Mouse (Mus musculus) stomach, postnatal 0 days (tissue): ENCODE measurements around the gene Kdm4a. TPM values are rescaled to one million over a fixed set of nuclear protein-coding genes. Genes with fewer than 3 reads are reported as not detected.

ENCODE experiments used
- ATAC-seq: fragments of 200-750 bp; cut with Nextera tagmentation; 2 replicates; pipeline ENCODE4 v1.8.0; 2017; ENCODE audit not compliant: low FRiP score, low TSS enrichment
- DNase-seq: peaks from one replicate; pipeline ENCODE4 v3.0.0-alpha.2; 2016; ENCODE audit warnings: low spot score
- H3K27ac ChIP-seq: fragments of 300-500 bp; sonication (generic); replicated peaks from 2 replicates; pipeline ENCODE4 v1.5.1; 2014; ENCODE audit warnings: mild to moderate bottlenecking, control low read depth
- H3K27me3 ChIP-seq: fragments of 300-500 bp; sonication (generic); 2 replicates; pipeline ENCODE4 v1.6.1; 2014; ENCODE audit warnings: low read length; ENCODE audit not compliant: control insufficient read depth, insufficient read depth
- H3K36me3 ChIP-seq: fragments of 300-500 bp; sonication (generic); 2 replicates; pipeline ENCODE4 v1.6.1; 2014; ENCODE audit warnings: low read length, mixed read lengths; ENCODE audit not compliant: control insufficient read depth, insufficient read depth
- H3K4me1 ChIP-seq: fragments of 300-500 bp; sonication (generic); replicated peaks from 2 replicates; pipeline ENCODE4 v1.6.1; 2014; ENCODE audit warnings: antibody characterized with exemption; ENCODE audit not compliant: control insufficient read depth, insufficient read depth
- H3K4me2 ChIP-seq: fragments of 300-500 bp; sonication (generic); replicated peaks from 2 replicates; pipeline ENCODE4 v1.6.1; 2014; ENCODE audit warnings: low read depth, mild to moderate bottlenecking, control low read depth, moderate library complexity
- H3K4me3 ChIP-seq: fragments of 300-500 bp; sonication (generic); 2 replicates; pipeline ENCODE4 v1.5.1; 2014; ENCODE audit warnings: low read depth, low read length, control low read depth
- H3K9ac ChIP-seq: fragments of 300-500 bp; sonication (generic); 2 replicates; pipeline ENCODE4 v1.6.1; 2014; ENCODE audit warnings: mild to moderate bottlenecking, low read length, control low read depth, mixed read lengths
- H3K9me3 ChIP-seq: fragments of 300-500 bp; sonication (generic); 2 replicates; pipeline ENCODE4 v1.6.1; 2016; ENCODE audit warnings: low read length; ENCODE audit not compliant: control insufficient read depth
- CTCF ChIP-seq: IDR thresholded peaks from 2 replicates; pipeline ENCODE4 v1.5.1; 2016; ENCODE audit warnings: antibody characterized with exemption, low read depth, mild to moderate bottlenecking, moderate library complexity
- EP300 ChIP-seq: optimal IDR thresholded peaks from 2 replicates; pipeline ENCODE3; 2016; ENCODE audit warnings: antibody characterized with exemption
- WGBS: fragments of 180-500 bp; shearing (Covaris S2); extraction: QIAGEN DNeasy Blood & Tissue Kit; methylation state at CpG from one replicate; pipeline ENCODE4 v1.1.7; 2014; 5-methylcytosine and 5-hydroxymethylcytosine counted together
- polyA plus RNA-seq: library from polyadenylated mRNA; unstranded; fragments of >200 nt; fragmentation: Nextera tagmentation; extraction: Ambion mirVana; gene quantifications from 2 replicates; pipeline ENCODE4 v1.2.1, GENCODE M21; 2015

Gene Kdm4a
- polyA plus RNA-seq, 1 experiment from 2014 or later, result 14.6 TPM

GRCm38 (mm10) chr4:118199093-118199492 lies 19.2 kb upstream of the Kdm4a start:
- Histone ChIP-seq H3K4me3 (no peak overlapping the region), H3K9ac (no peak overlapping the region), H3K27ac (no peak overlapping the region), H3K36me3 (no peaks in the 10 kb centered on the region), H3K4me1 (no peaks in the 10 kb centered on the region), H3K4me2 (no peak overlapping the region), H3K9me3 (no peaks in the 10 kb centered on the region), H3K27me3 (no peaks in the 10 kb centered on the region)
- DNase-seq (peak; percentile 17), ATAC-seq (peak; percentile 75; the same call in 1 of the 2 replicates)
- TF ChIP-seq EP300 (no peak), CTCF (no peak)
- 82% methylated on average over 2 of the region's 2 CpGs for WGBS

- ATAC-seq, result peak; percentile 65; the same call in 1 of the 2 replicates
- peak; percentile 15 for DNase-seq
These were observed 18.8 kb upstream of the Kdm4a start for GRCm38 (mm10) chr4:118198606-118199005.

GRCm38 (mm10) chr4:118196185-118196584 lies 16.3 kb upstream of the Kdm4a start:
- Histone ChIP-seq H3K4me2 (no peak overlapping the region), H3K9ac (no peak overlapping the region), H3K4me3 (no peak overlapping the region), H3K36me3 (no peaks in the 10 kb centered on the region), H3K4me1 (no peaks in the 10 kb centered on the region), H3K9me3 (no peaks in the 10 kb centered on the region), H3K27me3 (no peaks in the 10 kb centered on the region), H3K27ac (no peak overlapping the region)
- ATAC-seq (no peak), DNase-seq (no peak)
- TF ChIP-seq EP300, result no peak
- no peak for TF ChIP-seq CTCF
- 83% methylated on average over 10 of the region's 10 CpGs for WGBS

More at GRCm38 (mm10) chr4:118198606-118199005, 18.8 kb upstream of the Kdm4a start:
- H3K36me3 ChIP-seq, result no peaks in the 10 kb centered on the region
- TF ChIP-seq EP300 (no peak), CTCF (no peak)
- H3K4me1 ChIP-seq, result no peaks in the 10 kb centered on the region
- no peaks in the 10 kb centered on the region for H3K27me3 ChIP-seq
- no peak overlapping the region for H3K4me3 ChIP-seq
- H3K9me3 ChIP-seq, result no peaks in the 10 kb centered on the region
- no peak overlapping the region for H3K4me2 ChIP-seq
- H3K27ac ChIP-seq, result no peak overlapping the region
- 58% methylated on average over 3 of the region's 3 CpGs for WGBS
- no peak overlapping the region for H3K9ac ChIP-seq

- WGBS, result 12% methylated on average over 17 of the region's 17 CpGs
- Histone ChIP-seq H3K4me1 (no peaks in the 10 kb centered on the region), H3K36me3 (peaks cover 8% of the 10 kb centered on the region), H3K9ac (peak overlapping the region; percentile 47), H3K4me3 (peak overlapping the region; percentile 80), H3K9me3 (no peaks in the 10 kb centered on the region), H3K27me3 (no peaks in the 10 kb centered on the region), H3K4me2 (peak overlapping the region; percentile 63), H3K27ac (peak overlapping the region; percentile 79)
- ATAC-seq, result no peak
- TF ChIP-seq EP300 (no peak), CTCF (no peak)
- DNase-seq, result no peak
These were observed 648 bp upstream of the Kdm4a start for GRCm38 (mm10) chr4:118180301-118181080.

GRCm38 (mm10) chr4:118178952-118179466 lies 834 bp downstream of the Kdm4a start:
- Histone ChIP-seq H3K9me3 (no peaks in the 10 kb centered on the region), H3K36me3 (peaks cover 23% of the 10 kb centered on the region), H3K9ac (peak overlapping the region; percentile 70), H3K4me3 (peak overlapping the region; percentile 80), H3K27me3 (no peaks in the 10 kb centered on the region), H3K27ac (peak overlapping the region; percentile 95; the same call in 1 of the 2 replicates), H3K4me2 (peak overlapping the region; percentile 71), H3K4me1 (no peaks in the 10 kb centered on the region)
- DNase-seq (no peak), ATAC-seq (no peak)
- TF ChIP-seq CTCF (no peak), EP300 (no peak)
- 1% methylated on average over 12 of the region's 12 CpGs for WGBS

GRCm38 (mm10) chr4:118172461-118172860 lies 7.4 kb downstream of the Kdm4a start:
- ATAC-seq (no peak), DNase-seq (no peak)
- TF ChIP-seq EP300 (no peak), CTCF (no peak)
- peaks cover 63% of the 10 kb centered on the region for H3K36me3 ChIP-seq
- 92% methylated on average over 12 of the region's 12 CpGs for WGBS
- no peaks in the 10 kb centered on the region for H3K27me3 ChIP-seq
- no peaks in the 10 kb centered on the region for H3K9me3 ChIP-seq
- H3K9ac ChIP-seq, result no peak overlapping the region
- no peak overlapping the region for H3K4me2 ChIP-seq
- H3K4me3 ChIP-seq, result no peak overlapping the region
- no peaks in the 10 kb centered on the region for H3K4me1 ChIP-seq
- H3K27ac ChIP-seq, result no peak overlapping the region
